Mouse (Mus musculus) mouse embryonic stem cell (cell line): ENCODE measurements around the gene Atxn7.

Source experiments
- in situ Hi-C, 2 experiments: fragments of 300-500 bp; cut with MboI; formaldehyde crosslinking; loops; 1 replicate in 1 of 2; 3 replicates in 1 of 2; pipeline ENCODE4 v1.14.3; 2019 to 2020; ENCODE audit warnings: low sequenced_read_pairs in 2 of 2, low pct_unique_long_range_greater_than_20kb in 1 of 2, mixed read lengths in 1 of 2; ENCODE audit not compliant: unreplicated experiment in 1 of 2

The Atxn7 gene

DNA sequence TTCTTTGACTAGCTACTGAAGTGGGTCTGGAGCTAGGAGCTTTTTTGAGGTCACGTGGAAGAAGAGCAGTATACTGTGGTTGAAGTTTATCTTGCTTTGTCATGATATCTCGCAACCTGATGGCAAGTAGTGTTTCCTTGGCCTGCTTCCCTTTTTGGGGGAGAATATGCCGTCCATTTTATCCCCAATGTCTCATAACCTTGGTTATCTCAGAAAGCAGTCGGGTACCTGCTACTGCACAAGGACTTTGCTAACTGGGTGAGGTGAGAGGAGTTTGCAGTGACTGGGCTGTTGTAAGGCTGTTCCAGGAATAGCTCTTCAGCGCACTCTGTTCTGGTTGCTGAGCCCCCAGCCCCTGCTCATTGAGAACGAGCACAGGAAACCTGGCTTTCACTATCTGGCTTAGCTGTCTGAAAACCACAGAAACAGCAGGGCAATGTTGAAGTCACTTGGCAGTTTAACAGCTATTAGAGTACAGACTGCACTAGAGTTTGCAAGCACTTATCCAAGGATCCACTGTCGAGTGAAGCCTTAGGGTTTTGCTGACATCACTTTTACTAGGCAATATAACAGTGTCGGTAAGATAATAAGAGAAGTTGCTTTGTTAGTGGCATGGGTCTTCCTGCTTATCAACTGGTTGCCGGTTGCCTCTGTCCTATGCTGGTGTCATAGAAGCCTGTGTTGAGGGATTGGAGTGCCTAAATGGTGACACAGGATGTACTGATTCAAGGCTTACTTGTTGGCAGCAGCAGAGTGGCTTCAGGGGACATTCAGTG lies 127.0 kb downstream of the Atxn7 start:
- in situ Hi-C loops = no loop called here

DNA sequence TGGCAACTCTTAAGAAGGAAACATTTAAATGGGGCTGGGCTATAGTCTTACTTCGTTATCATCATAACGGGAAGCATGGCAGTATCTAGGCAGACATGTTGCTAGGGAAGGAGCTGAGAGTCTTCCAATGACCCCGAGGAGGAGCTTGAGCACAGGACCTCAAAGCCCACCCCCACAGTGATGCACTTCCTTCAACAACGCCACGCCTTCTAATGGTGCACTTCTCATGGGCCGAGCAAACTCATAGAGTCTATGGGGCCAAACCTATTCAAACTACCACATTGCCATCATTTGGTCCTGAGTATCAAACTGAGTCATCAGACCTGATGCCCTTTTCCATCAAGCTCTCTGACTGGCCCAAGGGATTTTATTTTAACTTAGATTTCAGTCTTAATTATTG lies 129.3 kb downstream of the Atxn7 start:
- in situ Hi-C loops = no loop called here

DNA sequence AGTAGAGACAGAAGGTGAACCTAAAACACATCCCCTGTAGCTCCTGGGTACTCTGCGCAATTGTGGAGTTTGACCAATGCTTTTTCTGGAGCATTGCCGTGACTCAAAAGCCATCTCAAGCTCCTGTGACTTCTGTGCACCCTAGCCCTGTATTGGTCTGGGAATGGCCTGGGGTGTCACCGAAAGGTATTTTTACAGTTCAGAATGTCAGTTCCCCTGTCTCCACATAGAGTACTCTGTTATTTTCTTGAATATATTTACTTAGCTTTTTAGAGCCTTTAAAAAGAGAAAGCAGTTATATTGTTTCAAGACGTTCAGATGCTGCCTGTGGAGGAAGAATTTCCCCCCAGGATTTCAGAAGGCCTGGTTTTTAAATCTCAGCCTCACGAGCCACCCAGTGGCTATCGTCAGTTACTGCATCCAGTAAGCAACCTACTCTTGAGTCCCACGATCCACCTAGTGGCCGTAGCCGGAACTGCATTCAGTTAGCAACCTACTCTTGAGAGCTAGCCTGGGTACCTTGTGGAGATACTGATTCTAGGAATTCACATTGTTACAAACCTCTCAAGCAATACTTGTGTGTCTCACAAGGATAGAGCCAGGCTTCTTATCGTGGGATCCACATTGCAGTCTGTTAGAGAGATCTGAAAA lies 137.2 kb downstream of the Atxn7 start:
- in situ Hi-C loops = no loop called here

DNA sequence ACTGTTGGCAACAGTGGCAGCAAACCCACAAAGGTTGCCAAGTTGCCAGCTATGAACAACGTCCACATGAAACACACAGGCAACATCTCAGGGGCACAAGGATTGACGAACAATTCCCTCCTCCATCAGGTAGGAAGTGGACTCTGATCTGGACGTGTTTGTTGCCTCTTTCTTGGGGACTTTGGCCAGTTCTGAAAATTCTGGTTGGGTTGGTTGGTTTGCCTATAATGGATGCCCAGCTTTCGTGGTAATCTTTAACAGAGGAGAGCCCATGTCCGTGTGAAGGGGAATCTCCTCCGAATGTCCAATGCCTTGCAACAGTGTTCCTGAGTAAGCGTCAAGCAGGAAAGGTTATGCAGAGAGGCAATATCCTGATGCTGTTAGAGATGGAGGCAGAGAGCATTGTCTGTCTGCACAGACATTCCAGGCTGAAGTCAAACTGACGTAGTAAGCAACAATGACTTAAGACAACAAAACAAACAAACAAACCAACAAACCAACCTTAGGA lies 139.6 kb downstream of the Atxn7 start:
- in situ Hi-C loops = no loop called here

DNA sequence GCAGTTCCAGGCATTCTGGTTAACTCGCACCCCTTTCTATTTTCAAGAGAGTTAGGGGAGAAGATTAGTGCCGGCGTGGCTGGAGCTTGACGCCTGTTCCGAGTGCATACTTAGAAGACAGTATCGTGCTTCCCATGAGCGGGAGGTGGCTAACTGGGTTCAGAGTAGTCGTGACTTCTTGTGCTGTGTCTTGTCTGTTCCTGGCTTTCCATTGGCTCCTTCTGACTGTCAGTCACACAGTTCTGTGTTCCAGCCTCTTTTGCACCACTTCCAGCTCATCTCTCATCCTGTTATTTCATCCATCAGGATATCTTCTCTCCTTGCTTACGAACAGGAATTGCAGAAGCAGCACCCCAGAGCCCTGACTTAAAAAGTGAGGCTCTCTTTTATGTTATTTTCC lies 140.1 kb downstream of the Atxn7 start:
- in situ Hi-C loops = no loop called here

DNA sequence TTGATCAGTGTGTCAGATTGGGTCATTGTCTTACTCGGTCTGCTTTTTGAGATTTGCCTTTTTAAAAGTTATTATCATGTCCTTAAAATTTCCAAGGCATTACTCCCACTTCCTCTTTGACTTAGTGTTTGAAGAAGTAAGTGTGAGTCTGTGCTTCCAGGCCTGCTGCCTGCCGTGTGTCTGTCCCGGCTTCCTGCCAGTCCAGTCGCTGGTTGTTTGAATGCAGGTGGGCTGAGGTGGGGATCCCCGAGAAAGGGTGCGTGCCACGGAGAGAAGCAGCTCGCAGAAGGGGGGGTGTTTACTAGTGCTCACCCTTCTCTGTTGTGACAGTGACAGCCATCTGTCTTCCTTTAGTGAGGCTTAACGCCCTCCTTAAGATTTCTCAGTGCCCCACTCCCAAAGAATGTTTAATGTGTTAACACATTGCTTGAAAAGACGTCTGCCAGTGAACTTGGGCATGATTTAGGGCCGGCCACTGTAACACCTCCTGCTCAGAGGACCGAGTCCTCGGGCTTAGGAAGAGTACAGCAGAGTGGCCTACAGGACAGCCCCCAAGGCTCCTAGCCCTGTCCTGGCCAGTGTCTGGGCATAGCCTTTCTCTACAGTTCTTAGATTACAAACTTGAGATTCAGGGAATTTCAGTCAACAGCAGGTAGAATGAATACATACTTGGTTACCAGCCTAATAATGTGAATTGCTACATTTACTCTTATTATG lies 143.1 kb downstream of the Atxn7 start:
- in situ Hi-C loops = no loop called here

DNA sequence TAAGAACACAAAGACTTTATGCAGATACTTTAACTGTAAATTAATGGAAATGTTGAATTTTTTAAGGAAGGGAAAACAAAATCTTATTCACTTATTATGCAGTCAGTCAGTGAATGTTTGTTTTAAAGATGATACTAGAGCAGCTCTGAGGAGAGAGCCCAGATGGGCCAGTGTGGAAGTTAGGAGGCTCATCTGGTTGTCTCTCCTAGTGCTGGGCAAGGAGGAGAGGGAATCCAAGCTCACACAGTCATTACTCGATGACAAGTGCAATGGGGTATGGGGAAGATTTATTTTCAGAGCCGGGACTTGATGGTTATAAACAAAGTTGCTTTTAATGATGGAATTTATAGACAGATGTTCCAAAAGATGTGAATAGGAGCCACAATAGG lies 143.7 kb downstream of the Atxn7 start:
- in situ Hi-C loops = no loop called here

DNA sequence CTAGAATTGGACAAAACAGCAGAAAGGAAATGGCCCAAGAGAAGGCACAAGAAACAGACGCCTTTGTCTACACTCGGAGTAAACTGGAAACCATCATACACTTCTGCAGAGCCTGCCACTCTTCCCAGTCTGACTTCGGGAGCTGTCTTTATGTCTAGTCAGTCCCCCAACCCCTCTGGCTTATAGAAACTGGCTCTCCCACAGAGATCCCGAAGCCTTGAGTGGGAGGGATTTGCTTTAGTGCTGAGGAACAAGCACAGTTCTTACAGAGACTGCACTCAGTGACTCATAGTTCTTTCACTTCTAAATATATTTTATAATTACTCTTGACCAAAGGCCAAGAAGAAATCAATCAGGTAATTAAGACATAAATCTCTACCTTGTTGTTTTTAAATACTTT lies 149.5 kb downstream of the Atxn7 start:
- in situ Hi-C loops = no loop called here

DNA sequence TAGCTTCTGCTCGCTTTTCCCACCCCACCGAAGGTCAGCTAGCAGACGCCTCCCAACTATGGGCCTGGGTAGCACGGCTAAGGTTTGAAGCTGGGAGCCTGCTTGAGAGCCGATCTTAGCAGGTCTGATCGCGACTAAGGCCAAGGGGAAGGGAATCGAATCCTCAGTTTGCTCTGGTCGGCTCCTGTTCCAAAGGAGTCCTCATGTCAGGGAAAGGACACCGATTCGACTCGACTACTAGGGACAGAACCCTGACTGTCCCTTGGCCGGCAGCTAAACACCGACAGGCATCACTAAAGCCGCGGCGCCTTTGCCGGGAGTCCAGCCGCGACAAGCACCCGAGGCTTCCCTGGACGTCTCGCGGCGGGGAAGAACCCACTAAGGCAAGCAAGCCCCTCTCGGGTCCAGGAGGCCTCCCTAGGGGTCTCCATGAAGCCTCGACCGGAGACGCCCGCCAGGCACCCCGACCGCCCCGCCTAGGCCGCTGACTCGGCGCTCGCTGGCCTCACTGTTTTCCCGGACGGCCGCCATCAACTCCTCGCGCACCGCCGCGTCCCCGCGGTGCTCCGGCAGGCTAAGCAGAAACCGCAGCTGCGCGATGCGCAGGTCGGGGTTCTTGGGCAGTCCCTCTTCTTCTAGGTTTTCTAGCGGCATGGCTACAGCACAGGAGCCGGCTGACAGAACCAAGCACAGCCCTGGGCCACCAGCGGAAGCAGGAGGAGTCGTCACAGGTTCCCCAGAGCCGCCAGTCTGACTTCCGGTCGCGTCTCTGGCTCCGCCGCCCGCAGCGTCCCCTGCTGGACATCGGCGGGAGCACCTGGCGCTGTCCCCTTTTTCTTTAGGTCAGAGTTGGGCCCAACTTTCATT lies 159.2 kb downstream of the Atxn7 start, which contains the start of gene Psmd6:
Gene Psmd6, minus strand, starts transcription at position 755 of the 867 bp plus-strand sequence.
- in situ Hi-C loops = no loop called here
